Mouse (Mus musculus): ENCODE measurements around the gene Atf6b. TPM values are rescaled to one million over a fixed set of nuclear protein-coding genes. Genes with fewer than 3 reads are reported as not detected.

The Atf6b gene
- total and polyA plus RNA-seq, 3 experiments = 15.3 to 25.3 (median 18.4) TPM

- Histone ChIP-seq H3K9ac (ENCODE audit: low read depth, low read length) (no peak overlapping the region), H3K4me3 (peak overlapping the region; percentile 69), H3K4me1 (ENCODE audit: control insufficient read depth, insufficient read depth, low read length) (peaks cover 12% of the 10 kb centered on the region), H3K79me2 (replicated peaks; ENCODE audit: control insufficient read depth, insufficient read depth, low read length) (no peaks in the 10 kb centered on the region; the same call in 1 of the 2 replicates), H3K27me3 (ENCODE audit: control insufficient read depth, insufficient read depth, low read length) (no peaks in the 10 kb centered on the region), H3K36me3 (ENCODE audit: control insufficient read depth, insufficient read depth, low read length) (no peaks in the 10 kb centered on the region), H3K27ac (peak overlapping the region; percentile 87)
- WGBS = 29% methylated on average over 10 of the region's 10 CpGs
- intact Hi-C loops (cut with DNase I) = no loop called here
- no peak for DNase-seq
- TF ChIP-seq CTCF (IDR thresholded peaks at IDR 0.05) = no peak
- TF ChIP-seq EP300 (IDR thresholded peaks at IDR 0.05; ENCODE audit: insufficient read depth, low read depth, low read length) = no peak
- TF ChIP-seq POLR2A (IDR thresholded peaks at IDR 0.05; ENCODE audit: insufficient read depth, low read depth, low read length) = no peak
These were observed 1.6 kb upstream of the Atf6b start for GRCm38 (mm10) chr17:34645256-34645829.

- 57% methylated on average over 30 of the region's 30 CpGs for WGBS
- peak; percentile 26 to 32 for DNase-seq
- Histone ChIP-seq H3K9ac (ENCODE audit: low read depth, low read length) (no peak overlapping the region), H3K4me3 (peak overlapping the region; percentile 30; the same call in 1 of the 2 replicates), H3K27me3 (ENCODE audit: control insufficient read depth, insufficient read depth, low read length) (no peaks in the 10 kb centered on the region), H3K79me2 (replicated peaks; ENCODE audit: control insufficient read depth, insufficient read depth, low read length) (no peaks in the 10 kb centered on the region; the same call in 1 of the 2 replicates), H3K27ac (no peak overlapping the region), H3K4me1 (ENCODE audit: control insufficient read depth, insufficient read depth, low read length) (peaks cover 11% of the 10 kb centered on the region), H3K36me3 (ENCODE audit: control insufficient read depth, insufficient read depth, low read length) (no peaks in the 10 kb centered on the region)
- no peak for TF ChIP-seq EP300 (IDR thresholded peaks at IDR 0.05; ENCODE audit: insufficient read depth, low read depth, low read length)
- no peak for TF ChIP-seq CTCF (IDR thresholded peaks at IDR 0.05)
- no peak for TF ChIP-seq POLR2A (IDR thresholded peaks at IDR 0.05; ENCODE audit: insufficient read depth, low read depth, low read length)
- intact Hi-C loops (cut with DNase I) = no loop called here
These were observed 975 bp upstream of the Atf6b start for GRCm38 (mm10) chr17:34645831-34646511.

- no peak overlapping the region for H3K9ac ChIP-seq (ENCODE audit: low read depth, low read length)
- WGBS = 86% methylated on average over 16 of the region's 16 CpGs
- H3K4me1 ChIP-seq (ENCODE audit: control insufficient read depth, insufficient read depth, low read length) = peaks cover 6% of the 10 kb centered on the region
- no peak overlapping the region for H3K4me3 ChIP-seq
- no peaks in the 10 kb centered on the region for H3K27me3 ChIP-seq (ENCODE audit: control insufficient read depth, insufficient read depth, low read length)
- peak in 1 of 2 experiments; percentile 4 for DNase-seq
- no peak overlapping the region for H3K27ac ChIP-seq
- intact Hi-C loops (cut with DNase I) = no loop called here
- no peaks in the 10 kb centered on the region; the same call in 1 of the 2 replicates for H3K79me2 ChIP-seq (replicated peaks; ENCODE audit: control insufficient read depth, insufficient read depth, low read length)
- H3K36me3 ChIP-seq (ENCODE audit: control insufficient read depth, insufficient read depth, low read length) = no peaks in the 10 kb centered on the region
- no peak for TF ChIP-seq EP300 (IDR thresholded peaks at IDR 0.05; ENCODE audit: insufficient read depth, low read depth, low read length)
- TF ChIP-seq POLR2A (IDR thresholded peaks at IDR 0.05; ENCODE audit: insufficient read depth, low read depth, low read length) = no peak
- TF ChIP-seq CTCF (IDR thresholded peaks at IDR 0.05) = no peak
These were observed 1.4 kb downstream of the Atf6b start for GRCm38 (mm10) chr17:34648141-34648890.

GRCm38 (mm10) chr17:34649106-34649864 is 2.3 kb downstream of the Atf6b start:
- Histone ChIP-seq H3K4me3 (no peak overlapping the region), H3K4me1 (ENCODE audit: control insufficient read depth, insufficient read depth, low read length) (peaks cover 9% of the 10 kb centered on the region), H3K36me3 (ENCODE audit: control insufficient read depth, insufficient read depth, low read length) (no peaks in the 10 kb centered on the region), H3K27ac (no peak overlapping the region), H3K9ac (ENCODE audit: low read depth, low read length) (no peak overlapping the region), H3K79me2 (replicated peaks; ENCODE audit: control insufficient read depth, insufficient read depth, low read length) (no peaks in the 10 kb centered on the region; the same call in 1 of the 2 replicates), H3K27me3 (ENCODE audit: control insufficient read depth, insufficient read depth, low read length) (no peaks in the 10 kb centered on the region)
- no peak for TF ChIP-seq CTCF (IDR thresholded peaks at IDR 0.05)
- TF ChIP-seq POLR2A (IDR thresholded peaks at IDR 0.05; ENCODE audit: insufficient read depth, low read depth, low read length) = no peak
- TF ChIP-seq EP300 (IDR thresholded peaks at IDR 0.05; ENCODE audit: insufficient read depth, low read depth, low read length) = no peak
- DNase-seq = no peak
- intact Hi-C loops (cut with DNase I) = no loop called here
- 85% methylated on average over 18 of the region's 18 CpGs for WGBS

- H3K36me3 ChIP-seq (ENCODE audit: control insufficient read depth, insufficient read depth, low read length) = no peaks in the 10 kb centered on the region
- intact Hi-C loops (cut with DNase I) = no loop called here
- H3K79me2 ChIP-seq (replicated peaks; ENCODE audit: control insufficient read depth, insufficient read depth, low read length) = no peaks in the 10 kb centered on the region; the same call in 1 of the 2 replicates
- H3K27ac ChIP-seq = no peak overlapping the region
- DNase-seq = no peak
- no peak for TF ChIP-seq EP300 (IDR thresholded peaks at IDR 0.05; ENCODE audit: insufficient read depth, low read depth, low read length)
- TF ChIP-seq POLR2A (IDR thresholded peaks at IDR 0.05; ENCODE audit: insufficient read depth, low read depth, low read length) = no peak
- TF ChIP-seq CTCF (IDR thresholded peaks at IDR 0.05) = no peak
- peaks cover 16% of the 10 kb centered on the region for H3K4me1 ChIP-seq (ENCODE audit: control insufficient read depth, insufficient read depth, low read length)
- 87% methylated on average over 14 of the region's 14 CpGs for WGBS
- H3K4me3 ChIP-seq = no peak overlapping the region
- H3K27me3 ChIP-seq (ENCODE audit: control insufficient read depth, insufficient read depth, low read length) = no peaks in the 10 kb centered on the region
- no peak overlapping the region for H3K9ac ChIP-seq (ENCODE audit: low read depth, low read length)
These were observed 3.8 kb downstream of the Atf6b start for GRCm38 (mm10) chr17:34650781-34651180.

Measured in heart, adult 2 months (tissue).